Mouse (Mus musculus): ENCODE measurements at regions not wholly inside any gene's neighbourhood (a gene's known extent, or its start where the extent isn't known, plus 50 kb on each side); places are given as distances from the start of the nearest gene placed in this dataset.

GRCm38 (mm10) chr8:116352635-116353034 lies 152.1 kb upstream of the Dynlrb2 start:
- DNase-seq (ENCODE audit: extremely low read depth, low read depth, low spot score), result peak; percentile 98
- no peak for TF ChIP-seq CTCF (IDR thresholded peaks at IDR 0.05; ENCODE audit: low read depth, low read length)
- no peak overlapping the region for H3K9ac ChIP-seq (ENCODE audit: low read depth, low read length)

GRCm38 (mm10) chr8:116348971-116349370 lies 155.8 kb upstream of the Dynlrb2 start:
- TF ChIP-seq CTCF (IDR thresholded peaks at IDR 0.05; ENCODE audit: low read depth, low read length) (no peak), POLR2A (IDR thresholded peaks at IDR 0.05; ENCODE audit: extremely low read depth, insufficient read depth, low read length) (no peak)
- H3K27me3 ChIP-seq (ENCODE audit: control insufficient read depth, insufficient read depth, low read length), result no peaks in the 10 kb centered on the region
- no peak overlapping the region for H3K9ac ChIP-seq (ENCODE audit: low read depth, low read length)
- H3K79me2 ChIP-seq (ENCODE audit: control insufficient read depth, insufficient read depth, low read length), result no peaks in the 10 kb centered on the region
- no peak overlapping the region for H3K27ac ChIP-seq (replicated peaks; ENCODE audit: insufficient read depth, low read depth, low read length)
- 88% methylated on average over 8 of the region's 8 CpGs for WGBS
- DNase-seq (ENCODE audit: extremely low read depth, low read depth, low spot score), result no peak
- no peak overlapping the region for H3K4me3 ChIP-seq (ENCODE audit: insufficient read depth, low read depth, low read length)
- peaks cover 7% of the 10 kb centered on the region; the same call in 1 of the 2 replicates for H3K4me1 ChIP-seq (ENCODE audit: control insufficient read depth, insufficient read depth, low read length)
- no peaks in the 10 kb centered on the region for H3K36me3 ChIP-seq (ENCODE audit: control insufficient read depth, insufficient read depth, low read length)

More at GRCm38 (mm10) chr8:116352635-116353034, 152.1 kb upstream of the Dynlrb2 start:
- H3K27me3 ChIP-seq (ENCODE audit: control insufficient read depth, insufficient read depth, low read length), result no peaks in the 10 kb centered on the region
- WGBS, result 38% methylated on average over 2 of the region's 2 CpGs
- H3K79me2 ChIP-seq (ENCODE audit: control insufficient read depth, insufficient read depth, low read length), result no peaks in the 10 kb centered on the region
- no peaks in the 10 kb centered on the region for H3K36me3 ChIP-seq (ENCODE audit: control insufficient read depth, insufficient read depth, low read length)
- no peak overlapping the region for H3K4me3 ChIP-seq (ENCODE audit: insufficient read depth, low read depth, low read length)
- peak overlapping the region; percentile 99 for H3K27ac ChIP-seq (replicated peaks; ENCODE audit: insufficient read depth, low read depth, low read length)
- H3K4me1 ChIP-seq (ENCODE audit: control insufficient read depth, insufficient read depth, low read length), result peaks cover 13% of the 10 kb centered on the region; the same call in 1 of the 2 replicates

- Histone ChIP-seq H3K27me3 (ENCODE audit: control insufficient read depth, insufficient read depth, low read length) (no peaks in the 10 kb centered on the region), H3K9ac (ENCODE audit: low read depth, low read length) (no peak overlapping the region), H3K36me3 (ENCODE audit: control insufficient read depth, insufficient read depth, low read length) (no peaks in the 10 kb centered on the region), H3K27ac (replicated peaks; ENCODE audit: insufficient read depth, low read depth, low read length) (no peak overlapping the region), H3K79me2 (ENCODE audit: control insufficient read depth, insufficient read depth, low read length) (no peaks in the 10 kb centered on the region), H3K4me1 (ENCODE audit: control insufficient read depth, insufficient read depth, low read length) (no peaks in the 10 kb centered on the region), H3K4me3 (ENCODE audit: insufficient read depth, low read depth, low read length) (no peak overlapping the region)
- no peak for DNase-seq (ENCODE audit: extremely low read depth, low read depth, low spot score)
- 88% methylated on average over 5 of the region's 5 CpGs for WGBS
- TF ChIP-seq CTCF (IDR thresholded peaks at IDR 0.05; ENCODE audit: low read depth, low read length) (no peak), POLR2A (IDR thresholded peaks at IDR 0.05; ENCODE audit: extremely low read depth, insufficient read depth, low read length) (no peak)
These were observed 157.8 kb upstream of the Dynlrb2 start for GRCm38 (mm10) chr8:116346990-116347389.

GRCm38 (mm10) chr8:116344590-116345222 lies 160.1 kb upstream of the Dynlrb2 start:
- H3K27ac ChIP-seq (replicated peaks; ENCODE audit: insufficient read depth, low read depth, low read length), result no peak overlapping the region
- no peak for DNase-seq (ENCODE audit: extremely low read depth, low read depth, low spot score)
- H3K27me3 ChIP-seq (ENCODE audit: control insufficient read depth, insufficient read depth, low read length), result no peaks in the 10 kb centered on the region
- no peaks in the 10 kb centered on the region for H3K79me2 ChIP-seq (ENCODE audit: control insufficient read depth, insufficient read depth, low read length)
- H3K36me3 ChIP-seq (ENCODE audit: control insufficient read depth, insufficient read depth, low read length), result no peaks in the 10 kb centered on the region
- H3K4me3 ChIP-seq (ENCODE audit: insufficient read depth, low read depth, low read length), result no peak overlapping the region
- H3K9ac ChIP-seq (ENCODE audit: low read depth, low read length), result no peak overlapping the region
- H3K4me1 ChIP-seq (ENCODE audit: control insufficient read depth, insufficient read depth, low read length), result no peaks in the 10 kb centered on the region
- TF ChIP-seq CTCF (IDR thresholded peaks at IDR 0.05; ENCODE audit: low read depth, low read length) (no peak), POLR2A (IDR thresholded peaks at IDR 0.05; ENCODE audit: extremely low read depth, insufficient read depth, low read length) (no peak)
- 60% methylated on average over 5 of the region's 5 CpGs for WGBS

GRCm38 (mm10) chr8:116343534-116343933 lies 161.2 kb upstream of the Dynlrb2 start:
- no peak overlapping the region for H3K9ac ChIP-seq (ENCODE audit: low read depth, low read length)
- H3K27me3 ChIP-seq (ENCODE audit: control insufficient read depth, insufficient read depth, low read length), result no peaks in the 10 kb centered on the region
- no peak for TF ChIP-seq POLR2A (IDR thresholded peaks at IDR 0.05; ENCODE audit: extremely low read depth, insufficient read depth, low read length)
- TF ChIP-seq CTCF (IDR thresholded peaks at IDR 0.05; ENCODE audit: low read depth, low read length), result no peak
- H3K4me1 ChIP-seq (ENCODE audit: control insufficient read depth, insufficient read depth, low read length), result no peaks in the 10 kb centered on the region
- no peaks in the 10 kb centered on the region for H3K36me3 ChIP-seq (ENCODE audit: control insufficient read depth, insufficient read depth, low read length)
- H3K79me2 ChIP-seq (ENCODE audit: control insufficient read depth, insufficient read depth, low read length), result no peaks in the 10 kb centered on the region
- no peak overlapping the region for H3K27ac ChIP-seq (replicated peaks; ENCODE audit: insufficient read depth, low read depth, low read length)
- 94% methylated on average over 5 of the region's 5 CpGs for WGBS
- no peak overlapping the region for H3K4me3 ChIP-seq (ENCODE audit: insufficient read depth, low read depth, low read length)
- no peak for DNase-seq (ENCODE audit: extremely low read depth, low read depth, low spot score)

- 13% methylated on average over 3 of the region's 3 CpGs for WGBS
These were observed 170.0 kb upstream of the Dynlrb2 start for GRCm38 (mm10) chr8:116334772-116335171.

More at GRCm38 (mm10) chr8:116334772-116335171, 170.0 kb upstream of the Dynlrb2 start:
- Histone ChIP-seq H3K79me2 (ENCODE audit: control insufficient read depth, insufficient read depth, low read length) (no peaks in the 10 kb centered on the region), H3K36me3 (ENCODE audit: control insufficient read depth, insufficient read depth, low read length) (no peaks in the 10 kb centered on the region), H3K4me3 (ENCODE audit: insufficient read depth, low read depth, low read length) (no peak overlapping the region), H3K4me1 (ENCODE audit: control insufficient read depth, insufficient read depth, low read length) (peaks cover 14% of the 10 kb centered on the region), H3K27ac (replicated peaks; ENCODE audit: insufficient read depth, low read depth, low read length) (peak overlapping the region; percentile 37), H3K9ac (ENCODE audit: low read depth, low read length) (no peak overlapping the region), H3K27me3 (ENCODE audit: control insufficient read depth, insufficient read depth, low read length) (no peaks in the 10 kb centered on the region)
- TF ChIP-seq POLR2A (IDR thresholded peaks at IDR 0.05; ENCODE audit: extremely low read depth, insufficient read depth, low read length) (no peak), CTCF (IDR thresholded peaks at IDR 0.05; ENCODE audit: low read depth, low read length) (no peak)
- DNase-seq (ENCODE audit: extremely low read depth, low read depth, low spot score), result peak; percentile 68

Measured in liver, adult 2 months (tissue).